8 mouse cellular contexts compared by ENCODE assay signal in genomic region chr11:53324512-53324968, GRCm38 (mm10). TPM values are rescaled to one million over a fixed set of nuclear protein-coding genes. Genes with fewer than 3 reads are reported as not detected.
DNase-seq lines count a peak whose midpoint lies in the region; ATAC-seq and TF ChIP-seq lines count a peak whose summit lies in the region.

Zcchc10 (plus strand) TSS chr11:53324679.

- ATAC-seq in forebrain, postnatal 0 days, result peak; percentile 99
- ATAC-seq in lung, embryonic 14.5 days (ENCODE audit: insufficient read depth), result peak; percentile 96
- peak; percentile 100 for ATAC-seq in neutrophil, adult 5-6 weeks (ENCODE audit: extremely low read depth, insufficient number of reproducible peaks, low FRiP score, poor library complexity, severe bottlenecking)

- H3K9me3 ChIP-seq in MEL (replicated peaks; ENCODE audit: insufficient read depth, low read length), result no peaks in the 10 kb centered on the region
- no peaks in the 10 kb centered on the region for H3K9me3 ChIP-seq in forebrain, postnatal 0 days (ENCODE audit: low read length)
- H3K9me3 ChIP-seq in lung, embryonic 14.5 days (ENCODE audit: low read depth, low read length), result no peaks in the 10 kb centered on the region

- no peak for TF ChIP-seq CTCF in MEL (IDR thresholded peaks at IDR 0.05 in 2 of 3, conservative IDR thresholded peaks at IDR 0.05 in 1 of 3; ENCODE audit: control insufficient read depth in 1 of 3, insufficient read depth in 1 of 3, low read depth in 2 of 3, low read length in 3 of 3, poor library complexity in 1 of 3, severe bottlenecking in 1 of 3)
- no peak for TF ChIP-seq CTCF in forebrain, postnatal 0 days (IDR thresholded peaks at IDR 0.05; ENCODE audit: low read depth)
- no peak for TF ChIP-seq CTCF in lung, embryonic 14.5 days (IDR thresholded peaks at IDR 0.05; ENCODE audit: low read depth)

- WGBS in forebrain, postnatal 0 days, result under 1% methylated on average over 21 of the region's 21 CpGs
- WGBS in lung, embryonic 14.5 days, result 0% methylated on average over 21 of the region's 21 CpGs

- H3K4me3 ChIP-seq in MEL (ENCODE audit: control insufficient read depth in 1 of 2, insufficient read depth in 1 of 2, low read depth in 2 of 2, low read length in 2 of 2), result peak within 1 kb of the TSS; percentile 83 to 92
- peak within 1 kb of the TSS; percentile 57 for H3K4me3 ChIP-seq in forebrain, postnatal 0 days (ENCODE audit: low read depth, low read length)
- H3K4me3 ChIP-seq in lung, embryonic 14.5 days (ENCODE audit: low read depth, low read length), result peak within 1 kb of the TSS; percentile 66

- no peaks in the 10 kb centered on the region for H3K27me3 ChIP-seq in MEL (ENCODE audit: control insufficient read depth in 1 of 2, insufficient read depth in 2 of 2, low read length in 2 of 2)
- H3K27me3 ChIP-seq in forebrain, postnatal 0 days (ENCODE audit: insufficient read depth, low read length), result no peaks in the 10 kb centered on the region
- H3K27me3 ChIP-seq in lung, embryonic 14.5 days (ENCODE audit: insufficient read depth, low read length), result no peaks in the 10 kb centered on the region

- TF ChIP-seq POLR2A in MEL (IDR thresholded peaks at IDR 0.05; ENCODE audit: control insufficient read depth in 1 of 2, insufficient read depth in 1 of 2, low read depth in 1 of 2, low read length in 2 of 2, poor library complexity in 1 of 2), result peak; percentile 95 to 98

- H3K4me2 ChIP-seq in forebrain, postnatal 0 days (ENCODE audit: low read depth), result peak within 1 kb of the TSS; percentile 65
- peak within 1 kb of the TSS; percentile 73 for H3K4me2 ChIP-seq in lung, embryonic 14.5 days

- peaks cover 11 to 29% of the 10 kb centered on the region in 2 experiments for H3K36me3 ChIP-seq in MEL (ENCODE audit: control insufficient read depth in 1 of 2, insufficient read depth in 2 of 2, low read length in 2 of 2)
- H3K36me3 ChIP-seq in forebrain, postnatal 0 days (ENCODE audit: insufficient read depth), result peaks cover 24% of the 10 kb centered on the region
- peaks cover 21% of the 10 kb centered on the region for H3K36me3 ChIP-seq in lung, embryonic 14.5 days (ENCODE audit: insufficient read depth)

- peaks cover 21% of the 10 kb centered on the region for H3K79me2 ChIP-seq in MEL (ENCODE audit: control insufficient read depth, insufficient read depth, low read length, poor library complexity)

- peak within 1 kb of the TSS; percentile 62 for H3K27ac ChIP-seq in MEL (ENCODE audit: control insufficient read depth, low read depth, low read length)
- peak within 1 kb of the TSS; percentile 58 for H3K27ac ChIP-seq in forebrain, postnatal 0 days (ENCODE audit: low read depth, low read length)
- peak within 1 kb of the TSS; percentile 31; the same call in 1 of the 2 replicates for H3K27ac ChIP-seq in lung, embryonic 14.5 days (ENCODE audit: low read depth)

- TF ChIP-seq EP300 in MEL (IDR thresholded peaks at IDR 0.05; ENCODE audit: low read depth in 1 of 2, low read length in 2 of 2), result no peak

- H3K4me1 ChIP-seq in MEL (ENCODE audit: control insufficient read depth in 1 of 2, insufficient read depth in 2 of 2, low read length in 2 of 2), result peaks cover 6 to 25% of the 10 kb centered on the region in 2 experiments
- no peaks in the 10 kb centered on the region for H3K4me1 ChIP-seq in forebrain, postnatal 0 days (ENCODE audit: insufficient read depth)
- 0 out of 2 replicates have a peak, but pooled peaks cover 5% of the 10 kb centered on the region for H3K4me1 ChIP-seq in lung, embryonic 14.5 days (ENCODE audit: insufficient read depth)

- DNase-seq in MEL (ENCODE audit: low read depth, low spot score), result peak; percentile 97
- peak; percentile 89 to 92 for DNase-seq in cerebellum, adult 18-20 months
- DNase-seq in forebrain, postnatal 0 days, result peak; percentile 90
- peak; percentile 90 for DNase-seq in heart, postnatal 4 days
- DNase-seq in layer of hippocampus, adult 8-10 months (ENCODE audit: low spot score in 2 of 2), result peak; percentile 79 to 86
- peak; percentile 96 for DNase-seq in lung, embryonic 14.5 days
- DNase-seq in testis, postnatal 14 days (ENCODE audit: low spot score), result peak; percentile 88

- TF ChIP-seq RAD21 in MEL (IDR thresholded peaks at IDR 0.05; ENCODE audit: low read depth, low read length), result no peak

- peak within 1 kb of the TSS; percentile 93 for H3K9ac ChIP-seq in MEL (ENCODE audit: control insufficient read depth, low read depth, low read length, poor library complexity, severe bottlenecking)
- H3K9ac ChIP-seq in forebrain, postnatal 0 days, result peak within 1 kb of the TSS; percentile 61
- peak within 1 kb of the TSS; percentile 69 for H3K9ac ChIP-seq in lung, embryonic 14.5 days

TF ChIP-seq in MEL, 35 proteins besides CTCF, POLR2A, EP300 and RAD21:
- TF ChIP-seq MXI1 (IDR thresholded peaks at IDR 0.05; ENCODE audit: low read depth, low read length), result peak; percentile 96
- peak; percentile 89; the same call in 1 of the 2 replicates for TF ChIP-seq TBP (IDR thresholded peaks at IDR 0.05; ENCODE audit: low read depth, low read length)
- TF ChIP-seq MAX (IDR thresholded peaks at IDR 0.05; ENCODE audit: low read length), result peak; percentile 78; the same call in 1 of the 2 replicates
- TF ChIP-seq ZMIZ1 (IDR thresholded peaks at IDR 0.05; ENCODE audit: low read depth, low read length), result peak; percentile 86; the same call in 1 of the 2 replicates
- no peak for TF ChIP-seq MYB (IDR thresholded peaks at IDR 0.05; ENCODE audit: low read depth, low read length)
- TF ChIP-seq MAZ (IDR thresholded peaks at IDR 0.05; ENCODE audit: low read depth, low read length), result no peak
- peak; percentile 91 for TF ChIP-seq MYC (IDR thresholded peaks at IDR 0.05; ENCODE audit: low read depth, low read length)
- no peak for TF ChIP-seq NRF1 (IDR thresholded peaks at IDR 0.05; ENCODE audit: insufficient read depth, low read depth, low read length, poor library complexity, severe bottlenecking)
- TF ChIP-seq TCF12 (IDR thresholded peaks at IDR 0.05; ENCODE audit: low read depth, low read length), result peak; percentile 79
- no peak for TF ChIP-seq MEF2A (IDR thresholded peaks at IDR 0.05; ENCODE audit: extremely low read depth, insufficient replicate concordance, low read depth, low read length, poor library complexity, severe bottlenecking)
- TF ChIP-seq HCFC1 (IDR thresholded peaks at IDR 0.05; ENCODE audit: low read depth, low read length), result peak; percentile 84
- peak; percentile 95 for TF ChIP-seq POLR2AphosphoS2 (IDR thresholded peaks at IDR 0.05; ENCODE audit: low read length)
- no peak for TF ChIP-seq GATA1 (IDR thresholded peaks at IDR 0.05; ENCODE audit: low read depth, low read length)
- no peak for TF ChIP-seq ETS1 (IDR thresholded peaks at IDR 0.05; ENCODE audit: low read depth, low read length)
- peak; percentile 42; the same call in 1 of the 2 replicates for TF ChIP-seq ELF1 (IDR thresholded peaks at IDR 0.05; ENCODE audit: low read depth, low read length)
- TF ChIP-seq NELFE (IDR thresholded peaks at IDR 0.05; ENCODE audit: low read depth, low read length), result peak; percentile 92
- TF ChIP-seq BHLHE40 (IDR thresholded peaks at IDR 0.05; ENCODE audit: borderline replicate concordance, low read depth, low read length), result no peak
- peak; percentile 86 for TF ChIP-seq SIN3A (IDR thresholded peaks at IDR 0.05; ENCODE audit: low read length)

RNA-seq across cellular contexts. Expression of gene Zcchc10, which starts in this region (rescaled TPM):
- total RNA-seq in MEL (2012; rRNA removed), result 9.9 and 11.6 TPM in 2 replicates
- 100 to 1,000 TPM in 1 of 2 experiments, 10 to 100 TPM in 1; 36.2 to 169 TPM for polyA plus RNA-seq in MEL (2012; ENCODE audit: insufficient read depth in 1 of 2, insufficient read length in 2 of 2, low read depth in 1 of 2, low replicate concordance in 2 of 2, missing spikeins in 1 of 2)
- total RNA-seq in forebrain, postnatal 0 days (2014; rRNA removed), result 0.86 and 2.8 TPM in 2 replicates
- 16.0 and 17.1 TPM in 2 replicates for polyA plus RNA-seq in forebrain, postnatal 0 days (2015; fragmentation: Nextera tagmentation; extraction: Ambion mirVana)
- total RNA-seq in heart, postnatal 4 days (2021), result 10 to 100 TPM in 1 of 2 experiments, 1 to 10 TPM in 1; 9.3 to 12.0 TPM
- total RNA-seq in layer of hippocampus, adult 8-10 months (2022), result 10 to 100 TPM in 2 of 4 experiments, 1 to 10 TPM in 2; 9.6 to 17.5 (median 11.0) TPM
- polyA plus RNA-seq in lung, embryonic 14.5 days (2014; fragmentation: Nextera tagmentation; extraction: Ambion mirVana), result 24.0 and 27.7 TPM in 2 replicates
- total RNA-seq in neutrophil, adult 5-6 weeks (2017), result 4.7 and 7.3 TPM in 2 replicates

Comparison
In these comparisons a context has a peak if more than half of its experiments do, and no peak if none do; other contexts are left out.
1. Peak in every context shown above with its lines: DNase-seq, ATAC-seq, H3K4me3 ChIP-seq and H3K27ac ChIP-seq.